Mouse (Mus musculus) ES-Bruce4 (cell line): ENCODE data around the gene Magohb. TPM values are rescaled to one million over a fixed set of nuclear protein-coding genes. Genes with fewer than 3 reads are reported as not detected.
"Not testable (repeated sequence)": the region's sequence is repeated elsewhere in the genome, so short reads cannot be mapped to it uniquely, and the experiment has no call there.

Experiments
- H3K27ac ChIP-seq: 2 replicates; pipeline ENCODE4 v1.5.1; 2012; ENCODE audit warnings: low read length, inconsistent platforms; ENCODE audit not compliant: insufficient read depth
- H3K27me3 ChIP-seq: 2 replicates; pipeline ENCODE4 v1.6.1; 2012; ENCODE audit warnings: mild to moderate bottlenecking, low read length, inconsistent platforms; ENCODE audit not compliant: control insufficient read depth, poor library complexity, insufficient read depth, severe bottlenecking
- H3K36me3 ChIP-seq: 2 replicates; pipeline ENCODE4 v1.6.1; 2012; ENCODE audit warnings: inconsistent platforms, mild to moderate bottlenecking, low read length, moderate library complexity; ENCODE audit not compliant: control insufficient read depth, poor library complexity, insufficient read depth, severe bottlenecking
- H3K4me1 ChIP-seq: one replicate; pipeline ENCODE4 v1.8.1; 2011; ENCODE audit warnings: low read length; ENCODE audit not compliant: control insufficient read depth, insufficient read depth
- H3K4me3 ChIP-seq: 2 replicates; pipeline ENCODE4 v1.5.1; 2011; ENCODE audit warnings: low read depth, mild to moderate bottlenecking, low read length
- H3K9ac ChIP-seq: 2 replicates; pipeline ENCODE4 v1.6.1; 2012; ENCODE audit warnings: low read depth, mild to moderate bottlenecking, inconsistent platforms; ENCODE audit not compliant: poor library complexity, severe bottlenecking
- H3K9me3 ChIP-seq: replicated peaks from 2 replicates; pipeline ENCODE4 v1.6.1; 2012; ENCODE audit warnings: mild to moderate bottlenecking, low read length, inconsistent platforms; ENCODE audit not compliant: control insufficient read depth, poor library complexity, insufficient read depth, severe bottlenecking
- CTCF ChIP-seq: IDR thresholded peaks from one replicate; pipeline ENCODE4 v1.8.1; 2011; ENCODE audit warnings: low read depth, low read length
- EP300 ChIP-seq: IDR thresholded peaks from 2 replicates; pipeline ENCODE4 v1.6.1; 2011; ENCODE audit warnings: low read depth, low read length; ENCODE audit not compliant: insufficient read depth
- POLR2A ChIP-seq: IDR thresholded peaks from one replicate; pipeline ENCODE4 v1.8.1; 2011; ENCODE audit warnings: low read length; ENCODE audit not compliant: insufficient read depth
- polyA plus RNA-seq: library from polyadenylated mRNA; stranded (reverse); fragments of >200 nt; gene quantifications from 2 replicates; pipeline ENCODE4 v1.2.4, GENCODE M21; 2011; ENCODE audit warnings: low read depth; ENCODE audit not compliant: missing spikeins, insufficient read depth, insufficient read length

Magohb gene
- polyA plus RNA-seq, 1 experiment = 26.0 TPM

DNA sequence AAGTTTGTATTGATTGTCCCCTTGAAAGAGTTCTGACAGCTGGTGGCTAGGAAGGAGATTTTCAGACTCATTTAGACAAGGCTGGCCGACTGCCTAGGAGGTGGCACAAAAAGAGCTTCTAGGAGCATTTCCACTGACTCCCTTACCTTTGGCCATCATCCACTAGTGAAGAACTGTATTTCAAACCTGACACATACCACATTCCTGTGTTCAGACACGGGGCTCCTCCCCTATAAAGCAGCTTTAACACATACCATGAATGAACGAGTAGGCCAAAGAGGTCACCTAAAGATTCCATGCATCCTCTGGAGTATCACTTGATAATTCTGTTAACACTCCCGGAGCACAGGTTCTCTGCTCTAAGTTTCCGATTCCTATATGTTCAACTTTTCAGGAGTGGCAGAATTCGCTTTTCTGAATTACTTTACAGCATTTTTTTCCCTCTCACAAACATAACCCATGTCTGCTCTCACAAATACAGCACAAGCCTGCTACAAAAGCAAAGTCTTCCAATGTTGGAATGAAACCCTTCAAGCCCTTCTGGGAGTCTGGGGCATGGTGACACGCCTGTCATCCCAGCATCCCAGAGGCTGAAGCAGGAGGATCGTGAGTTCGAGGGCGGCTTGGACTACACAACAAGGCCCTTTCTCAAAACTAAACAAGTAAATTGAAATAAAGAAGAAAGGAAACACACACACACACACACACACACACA, 611 bp downstream of the Magohb start:
- Histone ChIP-seq H3K27ac (no peak overlapping the region), H3K4me3 (peak overlapping the region; percentile 84), H3K9me3 (no peaks in the 10 kb centered on the region), H3K9ac (peak overlapping the region; percentile 45), H3K27me3 (no peaks in the 10 kb centered on the region), H3K4me1 (no peaks in the 10 kb centered on the region), H3K36me3 (no peaks in the 10 kb centered on the region)
- TF ChIP-seq POLR2A (no peak), CTCF (no peak), EP300 (no peak)

DNA sequence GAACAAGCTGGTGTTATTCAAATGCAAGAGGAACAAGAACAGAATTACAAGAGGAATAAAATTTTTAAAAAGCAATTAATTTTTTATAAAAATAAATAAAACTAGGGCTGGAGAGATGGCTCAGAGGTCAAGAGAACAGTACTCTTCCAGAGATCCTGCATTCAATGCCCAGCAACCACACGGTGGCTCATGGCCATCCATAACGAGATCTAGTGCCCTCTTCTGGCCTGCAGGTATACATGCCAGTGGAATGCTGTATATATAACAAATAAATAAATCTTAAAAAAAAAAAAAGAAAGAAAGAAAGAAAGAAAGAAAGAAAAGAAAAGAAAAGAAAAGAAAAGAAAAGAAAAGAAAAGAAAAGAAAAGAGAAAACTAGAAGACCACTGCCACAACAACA, 2.6 kb downstream of the Magohb start:
- Histone ChIP-seq H3K9me3 (no peaks in the 10 kb centered on the region), H3K27ac (no peak overlapping the region), H3K9ac (no peak overlapping the region), H3K36me3 (no peaks in the 10 kb centered on the region), H3K27me3 (no peaks in the 10 kb centered on the region), H3K4me1 (no peaks in the 10 kb centered on the region), H3K4me3 (no peak overlapping the region)
- TF ChIP-seq POLR2A (no peak), EP300 (no peak), CTCF (peak; percentile 55)

DNA sequence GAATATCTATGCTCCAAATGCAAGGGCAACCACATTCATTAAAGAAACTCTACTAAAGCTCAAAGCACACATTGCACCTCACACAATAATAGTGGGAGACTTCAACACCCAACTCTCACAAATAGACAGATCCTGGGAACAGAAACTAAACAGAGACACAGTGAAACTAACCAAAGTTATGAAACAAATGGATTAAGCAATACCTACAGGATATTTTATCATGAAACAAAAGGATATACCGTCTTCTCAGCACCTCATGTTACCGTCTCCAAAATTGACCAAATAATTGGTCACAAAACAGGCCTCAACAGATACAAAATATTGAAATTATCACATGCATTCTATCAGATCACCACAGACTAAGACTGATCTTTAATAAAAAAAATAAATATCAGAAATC, 14.9 kb downstream of the Magohb start:
- not testable (repeated sequence) for H3K4me3 ChIP-seq, H3K9me3 ChIP-seq, H3K9ac ChIP-seq, H3K27ac ChIP-seq, H3K4me1 ChIP-seq, H3K36me3 ChIP-seq, H3K27me3 ChIP-seq

DNA sequence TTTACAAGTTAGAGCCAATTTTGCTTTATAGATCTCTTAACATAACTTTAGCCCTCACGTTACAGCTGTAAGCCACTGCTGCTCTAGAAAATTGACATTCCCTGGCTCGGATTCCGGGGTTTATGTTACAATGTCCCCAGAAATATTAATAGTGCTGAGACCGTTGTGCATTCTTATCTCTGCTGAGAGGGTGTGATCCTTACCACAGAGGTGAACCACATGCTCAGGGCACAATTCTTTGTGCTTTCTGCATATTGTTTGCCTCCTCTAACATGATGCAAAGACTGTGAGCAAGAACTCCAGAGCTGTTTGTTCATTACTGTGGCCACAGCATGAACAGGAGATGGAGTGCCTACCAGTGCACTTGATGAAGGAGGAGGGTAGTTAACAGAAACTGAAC, 16.4 kb downstream of the Magohb start:
- H3K27me3 ChIP-seq = no peaks in the 10 kb centered on the region
- no peak overlapping the region for H3K4me3 ChIP-seq
- H3K9ac ChIP-seq = no peak overlapping the region
- H3K4me1 ChIP-seq = no peaks in the 10 kb centered on the region
- no peak overlapping the region for H3K27ac ChIP-seq
- TF ChIP-seq POLR2A (no peak), EP300 (no peak), CTCF (no peak)
- no peaks in the 10 kb centered on the region for H3K9me3 ChIP-seq
- H3K36me3 ChIP-seq = no peaks in the 10 kb centered on the region

DNA sequence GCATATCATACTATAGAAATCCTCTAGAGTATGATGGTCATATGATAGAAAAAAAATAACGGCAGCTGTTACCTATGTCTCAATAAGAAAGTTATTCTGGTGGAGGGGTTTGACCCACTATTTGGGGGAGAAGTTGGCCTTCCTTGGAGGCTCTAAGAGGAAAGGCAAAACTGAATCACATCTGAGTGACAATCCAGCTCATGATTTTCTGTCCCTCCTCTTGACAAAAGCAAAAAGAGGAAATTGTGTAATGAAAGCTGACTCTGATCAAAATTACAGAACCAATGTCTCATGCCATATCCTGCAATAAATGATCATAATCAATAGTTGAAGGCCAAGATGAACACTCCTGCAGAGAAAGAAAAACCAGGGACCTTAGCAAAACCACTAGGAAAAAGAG, 20.7 kb downstream of the Magohb start:
- no peak for TF ChIP-seq EP300
- no peak overlapping the region for H3K4me3 ChIP-seq
- H3K9ac ChIP-seq = no peak overlapping the region
- H3K27ac ChIP-seq = no peak overlapping the region
- H3K36me3 ChIP-seq = no peaks in the 10 kb centered on the region
- no peaks in the 10 kb centered on the region for H3K27me3 ChIP-seq
- H3K9me3 ChIP-seq = no peaks in the 10 kb centered on the region
- no peaks in the 10 kb centered on the region for H3K4me1 ChIP-seq

DNA sequence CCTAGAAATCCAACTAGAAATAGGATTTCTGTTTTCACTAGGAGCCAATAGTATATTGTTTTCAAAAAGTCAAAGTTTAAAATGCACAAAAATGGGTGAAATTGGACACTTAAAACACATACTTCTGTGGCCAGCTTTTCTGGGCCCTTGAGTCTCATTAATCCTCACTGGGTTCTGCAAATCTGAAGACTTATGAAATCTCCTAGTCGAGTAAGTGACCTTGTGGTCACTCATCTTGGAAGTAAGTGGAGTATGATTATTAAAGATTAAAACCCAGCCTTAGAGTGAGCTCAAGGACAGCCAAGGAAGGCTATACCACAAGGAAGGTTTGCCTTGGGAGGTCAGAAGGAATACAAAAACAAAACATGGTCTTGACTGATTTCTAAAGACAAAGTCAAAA, 22.7 kb downstream of the Magohb start:
- Histone ChIP-seq H3K27me3 (no peaks in the 10 kb centered on the region), H3K27ac (no peak overlapping the region), H3K9me3 (no peaks in the 10 kb centered on the region), H3K4me1 (no peaks in the 10 kb centered on the region), H3K9ac (no peak overlapping the region), H3K4me3 (no peak overlapping the region), H3K36me3 (no peaks in the 10 kb centered on the region)
- TF ChIP-seq CTCF (no peak), POLR2A (no peak), EP300 (no peak)

DNA sequence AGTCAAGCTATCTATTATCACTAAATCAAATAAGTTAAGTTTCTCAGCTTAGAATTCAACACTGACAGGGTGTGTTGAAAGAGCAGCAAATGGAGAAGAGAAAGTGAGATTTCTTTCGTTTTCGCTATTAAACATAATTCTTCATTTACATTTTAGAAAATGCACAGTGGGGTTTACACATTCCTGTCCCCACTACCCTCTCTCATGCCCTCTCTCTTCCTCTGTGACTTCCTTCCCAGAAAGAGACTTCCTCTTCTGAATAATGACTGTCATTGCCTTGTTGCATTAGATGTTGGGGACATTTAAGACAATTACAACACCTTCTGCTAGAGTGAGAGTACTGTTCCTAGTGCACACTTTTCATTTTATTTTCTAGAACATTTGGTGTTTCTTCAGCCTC, 23.4 kb downstream of the Magohb start:
- Histone ChIP-seq H3K4me1 (no peaks in the 10 kb centered on the region), H3K9ac (no peak overlapping the region), H3K27ac (no peak overlapping the region), H3K4me3 (no peak overlapping the region), H3K27me3 (no peaks in the 10 kb centered on the region), H3K9me3 (no peaks in the 10 kb centered on the region), H3K36me3 (no peaks in the 10 kb centered on the region)
- TF ChIP-seq EP300 = no peak
- no peak for TF ChIP-seq CTCF
- TF ChIP-seq POLR2A = no peak
